Comparison of ENCODE assay signal across 8 mouse cellular contexts in genomic region chr8:10414684-10415212, GRCm38 (mm10).
DNase-seq lines count a peak whose midpoint lies in the region; ATAC-seq and TF ChIP-seq lines count a peak whose summit lies in the region.

No protein-coding gene starts in this region.

- H3K27me3 ChIP-seq in ES-Bruce4 (ENCODE audit: control insufficient read depth, insufficient read depth, low read length, poor library complexity, severe bottlenecking): no peaks in the 10 kb centered on the region
- H3K27me3 ChIP-seq in embryonic facial prominence, embryonic 10.5 days (replicated peaks; ENCODE audit: low read depth, poor library complexity, severe bottlenecking): 0 out of 2 replicates have a peak, but pooled peaks cover 4% of the 10 kb centered on the region

- no peak for TF ChIP-seq POLR2A in ES-Bruce4 (IDR thresholded peaks at IDR 0.05; ENCODE audit: insufficient read depth, low read length)

- 21% methylated on average over 6 of the region's 6 CpGs for WGBS in embryonic facial prominence, embryonic 10.5 days

- no peak overlapping the region for H3K9ac ChIP-seq in ES-Bruce4 (ENCODE audit: low read depth, poor library complexity, severe bottlenecking)

- no peak overlapping the region for H3K4me3 ChIP-seq in ES-Bruce4 (ENCODE audit: low read depth, low read length)
- no peak overlapping the region for H3K4me3 ChIP-seq in embryonic facial prominence, embryonic 10.5 days

- no peaks in the 10 kb centered on the region for H3K9me3 ChIP-seq in ES-Bruce4 (replicated peaks; ENCODE audit: control insufficient read depth, insufficient read depth, low read length, poor library complexity, severe bottlenecking)
- H3K9me3 ChIP-seq in embryonic facial prominence, embryonic 10.5 days: no peaks in the 10 kb centered on the region

- no peak overlapping the region for H3K27ac ChIP-seq in ES-Bruce4 (ENCODE audit: insufficient read depth, low read length)
- no peak overlapping the region for H3K27ac ChIP-seq in embryonic facial prominence, embryonic 10.5 days (replicated peaks)

- no peaks in the 10 kb centered on the region for H3K36me3 ChIP-seq in ES-Bruce4 (ENCODE audit: control insufficient read depth, insufficient read depth, low read length, poor library complexity, severe bottlenecking)
- H3K36me3 ChIP-seq in embryonic facial prominence, embryonic 10.5 days (replicated peaks): no peaks in the 10 kb centered on the region

- peak; percentile 95 for TF ChIP-seq CTCF in ES-Bruce4 (IDR thresholded peaks at IDR 0.05; ENCODE audit: low read depth, low read length)

- no peaks in the 10 kb centered on the region for H3K4me1 ChIP-seq in ES-Bruce4 (ENCODE audit: control insufficient read depth, insufficient read depth, low read length)
- 0 out of 2 replicates have a peak, but pooled peaks cover 3% of the 10 kb centered on the region for H3K4me1 ChIP-seq in embryonic facial prominence, embryonic 10.5 days

- ATAC-seq in monocyte, adult 5-6 weeks (replicated peaks; ENCODE audit: insufficient number of reproducible peaks, low FRiP score, low TSS enrichment, poor library complexity, severe bottlenecking): no peak

- peak; percentile 40 for DNase-seq in adrenal gland, adult 8-10 months
- DNase-seq in embryonic facial prominence, embryonic 10.5 days (ENCODE audit: low spot score): peak; percentile 83
- DNase-seq in heart, postnatal 36 days: peak; percentile 51 to 70
- DNase-seq in layer of hippocampus, adult 9-10 months (ENCODE audit: low spot score): peak; percentile 54
- DNase-seq in lung, postnatal 25 days (ENCODE audit: low spot score): peak; percentile 53
- DNase-seq in right cerebral cortex, adult 2 months (ENCODE audit: low spot score in 2 of 2): peak; percentile 81 to 89

- no peak for TF ChIP-seq EP300 in ES-Bruce4 (IDR thresholded peaks at IDR 0.05; ENCODE audit: insufficient read depth, low read depth, low read length)

- intact Hi-C loops in heart, postnatal 36 days (cut with DNase I): loop anchor here (2.0 kb wide), 2 partner anchors 772 to 800 kb away; no protein-coding TSS in a partner anchor
